30 mouse cellular contexts compared by ENCODE assay signal in genomic region chr11:86719390-86719789, GRCm38 (mm10). TPM values are rescaled to one million over a fixed set of nuclear protein-coding genes. Genes with fewer than 3 reads are reported as not detected.
DNase-seq lines count a peak whose midpoint lies in the region; ATAC-seq and TF ChIP-seq lines count a peak whose summit lies in the region.
"Had no signal": no experiment of that assay in that cellular context is flagged by ENCODE, and none has a peak within 500 bp of the region (broad histone marks: within the 10 kb centered on the region; RNA-seq: fewer than 3 reads in every experiment).

No protein-coding gene starts in this region.

- TF ChIP-seq CTCF in spleen, adult 2 months (IDR thresholded peaks at IDR 0.05; ENCODE audit: extremely low read depth, insufficient read depth, insufficient read length, insufficient replicate concordance): no peak
- no peak for TF ChIP-seq CTCF in CH12.LX (conservative IDR thresholded peaks at IDR 0.05 in 1 of 2, IDR thresholded peaks at IDR 0.05 in 1 of 2; ENCODE audit: low read depth in 2 of 2, low read length in 2 of 2)

- intact Hi-C loops in left cerebral cortex, postnatal 14 days (cut with DNase I): no loop called here

- peaks cover 21% of the 10 kb centered on the region for H3K79me2 ChIP-seq in CH12.LX (replicated peaks; ENCODE audit: control insufficient read depth, extremely low read depth, insufficient read depth, poor library complexity, severe bottlenecking)

- H3K36me3 ChIP-seq in spleen, adult 2 months (ENCODE audit: control insufficient read depth, insufficient read depth, low read length): peaks cover 26% of the 10 kb centered on the region
- peaks cover 44 to 69% of the 10 kb centered on the region in 2 experiments for H3K36me3 ChIP-seq in CH12.LX (replicated peaks in 1 of 2; ENCODE audit: control insufficient read depth in 1 of 2, insufficient read depth in 1 of 2, low read length in 1 of 2)
- H3K36me3 ChIP-seq in kidney, embryonic 16.5 days (ENCODE audit: insufficient read depth, low read length): peaks cover 51% of the 10 kb centered on the region

- in situ Hi-C loops in CH12.LX (cut with MboI; ENCODE audit: low pct_ligation_motif_present, low pct_unique_long_range_greater_than_20kb, low sequenced_read_pairs): no loop called here

- WGBS in spleen, adult 2 months: 24% methylated on average over 8 of the region's 8 CpGs
- 90% methylated on average over 8 of the region's 8 CpGs for WGBS in kidney, embryonic 16.5 days

- TF ChIP-seq POLR2A in spleen, adult 2 months (IDR thresholded peaks at IDR 0.05; ENCODE audit: low read depth, low read length): no peak
- no peak for TF ChIP-seq POLR2A in CH12.LX (IDR thresholded peaks at IDR 0.05; ENCODE audit: low read depth, low read length)

- TF ChIP-seq EP300 in CH12.LX (IDR thresholded peaks at IDR 0.05; ENCODE audit: low read length): peak; percentile 78

- peaks cover 4% of the 10 kb centered on the region for H3K4me1 ChIP-seq in spleen, adult 2 months (ENCODE audit: control insufficient read depth, insufficient read depth, insufficient read length)
- H3K4me1 ChIP-seq in CH12.LX (ENCODE audit: control insufficient read depth in 1 of 2, insufficient read depth in 2 of 2): peaks cover 5 to 81% of the 10 kb centered on the region in 2 experiments; a peak in 3 of 4 replicates
- H3K4me1 ChIP-seq in kidney, embryonic 16.5 days (ENCODE audit: insufficient read depth, low read length): no peaks in the 10 kb centered on the region
- H3K4me1 ChIP-seq: heart, embryonic 15.5 days; hindbrain, embryonic 12.5 days; intestine, embryonic 15.5 days; limb, embryonic 10.5 days; limb, embryonic 15.5 days; liver, embryonic 15.5 days; megakaryocyte, embryonic 14.5 days; midbrain, embryonic 12.5 days; neural tube, embryonic 13.5 days had no signal

- H3K9ac ChIP-seq in CH12.LX (ENCODE audit: insufficient read depth, low read depth): no peak overlapping the region
- no peak overlapping the region for H3K9ac ChIP-seq in kidney, embryonic 16.5 days (replicated peaks; ENCODE audit: low read length)
- H3K9ac ChIP-seq: heart, embryonic 15.5 days; hindbrain, embryonic 12.5 days; intestine, embryonic 15.5 days; limb, embryonic 15.5 days; liver, embryonic 15.5 days; lung, embryonic 14.5 days; midbrain, embryonic 12.5 days; neural tube, embryonic 13.5 days had no signal

- H3K27me3 ChIP-seq in spleen, adult 2 months (ENCODE audit: control insufficient read depth, insufficient read depth, low read length): no peaks in the 10 kb centered on the region
- H3K27me3 ChIP-seq in CH12.LX (replicated peaks): no peaks in the 10 kb centered on the region
- H3K27me3 ChIP-seq in kidney, embryonic 16.5 days (ENCODE audit: insufficient read depth, low read length): no peaks in the 10 kb centered on the region
- H3K27me3 ChIP-seq: heart, embryonic 15.5 days; hindbrain, embryonic 12.5 days; intestine, embryonic 15.5 days; limb, embryonic 15.5 days; liver, embryonic 15.5 days; megakaryocyte, embryonic 14.5 days; midbrain, embryonic 12.5 days; neural tube, embryonic 13.5 days had no signal

- TF ChIP-seq RAD21 in CH12.LX (IDR thresholded peaks at IDR 0.05; ENCODE audit: low read depth, low read length): no peak

- DNase-seq in spleen, adult 2 months (ENCODE audit: low read depth in 1 of 2, low spot score in 2 of 2): peak in 1 of 2 experiments; percentile 45
- DNase-seq in spleen, postnatal 14 days (ENCODE audit: low spot score in 2 of 2): no peak
- peak; percentile 73 for DNase-seq in CH12.LX (ENCODE audit: extremely low read depth)
- no peak for DNase-seq in left cerebral cortex, postnatal 14 days (ENCODE audit: low spot score in 2 of 2)
- DNase-seq in adrenal gland, postnatal 4 days (ENCODE audit: low spot score in 2 of 2): no peak
- DNase-seq: adrenal gland, postnatal 14 days; cerebellum, adult 2 months; cerebellum, postnatal 14 days; kidney, adult 8-10 months; kidney, postnatal 10 days; layer of hippocampus, postnatal 36 days; lung, embryonic 14.5 days; lung, postnatal 14 days; retina, postnatal 1 day; right cerebral cortex, postnatal 14 days; thymus, adult 18-20 months; thymus, postnatal 25 days had no signal

- peak; percentile 67 for ATAC-seq in granulocyte monocyte progenitor cell, adult 5-6 weeks (replicated peaks; ENCODE audit: poor library complexity, severe bottlenecking)
- ATAC-seq in kidney, embryonic 16.5 days (ENCODE audit: low FRiP score, low TSS enrichment): no peak
- ATAC-seq: forebrain, embryonic 14.5 days; hindbrain, postnatal 0 days; intestine, embryonic 15.5 days had no signal

- dilution Hi-C loops in CH12.LX (cut with MboI; ENCODE audit: extremely low pct_ligation_motif_present, extremely low pct_unique_long_range_greater_than_20kb, low sequenced_read_pairs): no loop called here

- peak overlapping the region; percentile 70; the same call in 1 of the 2 replicates for H3K27ac ChIP-seq in spleen, adult 2 months (ENCODE audit: insufficient read depth, low read length)
- H3K27ac ChIP-seq in CH12.LX (ENCODE audit: insufficient read depth, low read depth): 0 out of 2 replicates have a peak overlapping the region, but pooled peaks have one; percentile 7
- no peak overlapping the region for H3K27ac ChIP-seq in kidney, embryonic 16.5 days (ENCODE audit: low read length)
- H3K27ac ChIP-seq: heart, embryonic 15.5 days; hindbrain, embryonic 12.5 days; hindbrain, postnatal 0 days; intestine, embryonic 15.5 days; limb, embryonic 10.5 days; limb, embryonic 15.5 days; midbrain, embryonic 12.5 days; neural tube, embryonic 13.5 days had no signal

- no peak overlapping the region for H3K4me3 ChIP-seq in spleen, adult 2 months (ENCODE audit: extremely low read depth, insufficient read depth, insufficient read length)
- H3K4me3 ChIP-seq in CH12.LX (replicated peaks in 1 of 3; ENCODE audit: low read depth in 2 of 3, low read length in 2 of 3, poor library complexity in 1 of 3): no peak overlapping the region
- no peak overlapping the region for H3K4me3 ChIP-seq in kidney, embryonic 16.5 days (ENCODE audit: low read length)
- H3K4me3 ChIP-seq: heart, embryonic 15.5 days; hindbrain, embryonic 12.5 days; intestine, embryonic 15.5 days; limb, embryonic 10.5 days; limb, embryonic 15.5 days; liver, embryonic 15.5 days; megakaryocyte, embryonic 14.5 days; midbrain, embryonic 12.5 days; neural tube, embryonic 13.5 days had no signal

- H3K9me3 ChIP-seq in CH12.LX (replicated peaks; ENCODE audit: low read length): no peaks in the 10 kb centered on the region
- H3K9me3 ChIP-seq in kidney, embryonic 16.5 days (ENCODE audit: low read length): no peaks in the 10 kb centered on the region
- H3K9me3 ChIP-seq: heart, embryonic 15.5 days; hindbrain, embryonic 12.5 days; intestine, embryonic 15.5 days; limb, embryonic 10.5 days; limb, embryonic 15.5 days; liver, embryonic 15.5 days; megakaryocyte, embryonic 14.5 days; midbrain, embryonic 12.5 days; neural tube, embryonic 13.5 days had no signal

- H3K4me2 ChIP-seq in CH12.LX (ENCODE audit: insufficient read depth, low read depth, poor library complexity, severe bottlenecking): no peak overlapping the region; the same call in 1 of the 2 replicates
- no peak overlapping the region for H3K4me2 ChIP-seq in kidney, embryonic 16.5 days (replicated peaks; ENCODE audit: low read depth, low read length)
- H3K4me2 ChIP-seq: heart, embryonic 15.5 days; hindbrain, embryonic 12.5 days; intestine, embryonic 15.5 days; limb, embryonic 15.5 days; liver, embryonic 15.5 days; lung, embryonic 14.5 days; midbrain, embryonic 12.5 days; neural tube, embryonic 13.5 days had no signal

TF ChIP-seq in CH12.LX, 34 proteins besides CTCF, POLR2A, EP300 and RAD21 (continues in another document):
- TF ChIP-seq MYC (IDR thresholded peaks at IDR 0.05; ENCODE audit: low read depth, low read length) (no peak), ETS1 (conservative IDR thresholded peaks at IDR 0.05; ENCODE audit: low read depth, low read length) (peak; percentile 84), IRF4 (IDR thresholded peaks at IDR 0.05; ENCODE audit: low read depth, low read length) (no peak), E2F4 (IDR thresholded peaks at IDR 0.05; ENCODE audit: insufficient replicate concordance, low read depth, low read length) (no peak), BHLHE40 (IDR thresholded peaks at IDR 0.05; ENCODE audit: low read depth, low read length) (peak; percentile 67; the same call in 1 of the 2 replicates), SIN3A (IDR thresholded peaks at IDR 0.05; ENCODE audit: low read length) (peak; percentile 51; the same call in 1 of the 2 replicates)

RNA-seq across cellular contexts. Expression of gene Ptrh2, which starts 35.6 kb away (rescaled TPM):
- 2.0 and 2.5 TPM in 2 replicates for polyA plus RNA-seq in spleen, adult 2 months (2012; rRNA removed)
- 29.8 and 39.4 TPM in 2 replicates for total RNA-seq in CH12.LX (2012; rRNA removed)
- total RNA-seq in CH12.LX (2014; rRNA removed): 34.7 and 40.9 TPM in 2 replicates
- polyA plus RNA-seq in CH12.LX (2012; ENCODE audit: insufficient read length, low read depth): 48.2 and 54.5 TPM in 2 replicates
- 21.5 and 27.7 TPM in 2 replicates for total RNA-seq in granulocyte monocyte progenitor cell, adult 5-6 weeks (2014; fragmentation: Nextera tagmentation)
- total RNA-seq in granulocyte monocyte progenitor cell, adult 5-6 weeks (2017): 20.7 and 29.3 TPM in 2 replicates
- 10 to 100 TPM in 1 of 2 experiments, 1 to 10 TPM in 1; 8.1 to 10.2 TPM for total RNA-seq in left cerebral cortex, postnatal 14 days (2021)
- 33.1 and 35.6 TPM in 2 replicates for polyA plus RNA-seq in kidney, embryonic 16.5 days (2015; fragmentation: Nextera tagmentation; extraction: Ambion mirVana)
- total RNA-seq in adrenal gland, postnatal 4 days (2021): 10 to 100 TPM; 21.6 to 22.0 TPM

RNA-seq across cellular contexts. Expression of gene Vmp1, which starts 35.8 kb away (rescaled TPM):
- 30.0 and 30.7 TPM in 2 replicates for polyA plus RNA-seq in spleen, adult 2 months (2012; rRNA removed)
- total RNA-seq in CH12.LX (2012; rRNA removed): 80.9 and 86.9 TPM in 2 replicates
- total RNA-seq in CH12.LX (2014; rRNA removed): 209 and 231 TPM in 2 replicates
- polyA plus RNA-seq in CH12.LX (2012; ENCODE audit: insufficient read length, low read depth): 166 and 167 TPM in 2 replicates
- 61.1 and 83.8 TPM in 2 replicates for total RNA-seq in granulocyte monocyte progenitor cell, adult 5-6 weeks (2014; fragmentation: Nextera tagmentation)
- 79.1 and 105 TPM in 2 replicates for total RNA-seq in granulocyte monocyte progenitor cell, adult 5-6 weeks (2017)
- 100 to 1,000 TPM; 194 TPM for total RNA-seq in left cerebral cortex, postnatal 14 days (2021)
- 172 and 173 TPM in 2 replicates for polyA plus RNA-seq in kidney, embryonic 16.5 days (2015; fragmentation: Nextera tagmentation; extraction: Ambion mirVana)
- total RNA-seq in adrenal gland, postnatal 4 days (2021): 100 to 1,000 TPM; 109 to 120 TPM

RNA-seq across cellular contexts. Expression of gene Cltc, which starts 38.0 kb away (rescaled TPM):
- polyA plus RNA-seq in spleen, adult 2 months (2012; rRNA removed): 44.9 and 50.4 TPM in 2 replicates
- total RNA-seq in CH12.LX (2012; rRNA removed) (140 and 174 TPM in 2 replicates), CH12.LX (2014; rRNA removed) (284 and 303 TPM in 2 replicates)
- polyA plus RNA-seq in CH12.LX (2012; ENCODE audit: insufficient read length, low read depth): 219 and 256 TPM in 2 replicates
- 127 and 155 TPM in 2 replicates for total RNA-seq in granulocyte monocyte progenitor cell, adult 5-6 weeks (2014; fragmentation: Nextera tagmentation)
- 129 and 145 TPM in 2 replicates for total RNA-seq in granulocyte monocyte progenitor cell, adult 5-6 weeks (2017)
- 100 to 1,000 TPM; 537 to 538 TPM for total RNA-seq in left cerebral cortex, postnatal 14 days (2021)
- 174 and 186 TPM in 2 replicates for polyA plus RNA-seq in kidney, embryonic 16.5 days (2015; fragmentation: Nextera tagmentation; extraction: Ambion mirVana)
- total RNA-seq in adrenal gland, postnatal 4 days (2021): 100 to 1,000 TPM; 236 to 280 TPM
